Mouse (Mus musculus) megakaryocyte progenitor cell, adult 5-6 weeks (primary cell): Measurements from ENCODE around the gene Ankzf1. TPM values are rescaled to one million over a fixed set of nuclear protein-coding genes. Genes with fewer than 3 reads are reported as not detected.
A peak's percentile ranks its signal among the peaks of the same experiment; 100 is the strongest.

ENCODE experiments used
- ATAC-seq: replicated peaks from 2 replicates; pipeline ENCODE4 v1.8.0; 2016; ENCODE audit warnings: mild to moderate bottlenecking, moderate TSS enrichment, inconsistent platforms; ENCODE audit not compliant: poor library complexity
- total RNA-seq, 2 experiments: library from RNA; stranded (forward) in 1 of 2; stranded (reverse) in 1 of 2; fragments of 157-497, 149-512 nt in 1 of 2; fragments of 200-1000 nt in 1 of 2; gene quantifications; 2 replicates each; pipeline versions ENCODE4 v1.2.3 to v1.2.4; 2015 to 2017

Gene Ankzf1
- total RNA-seq (2015) (7.7 and 7.8 TPM in 2 replicates), total RNA-seq (2017) (21.7 and 27.0 TPM in 2 replicates)

GRCm38 (mm10) chr1:75191622-75192402 lies at the start of gene Ankzf1, which contains the start of gene Atg9a:
TSS of gene Ankzf1 (plus strand) at chr1:75192151.
TSS of gene Atg9a (minus strand) at chr1:75192196.
- peak; percentile 85 for ATAC-seq

DNA sequence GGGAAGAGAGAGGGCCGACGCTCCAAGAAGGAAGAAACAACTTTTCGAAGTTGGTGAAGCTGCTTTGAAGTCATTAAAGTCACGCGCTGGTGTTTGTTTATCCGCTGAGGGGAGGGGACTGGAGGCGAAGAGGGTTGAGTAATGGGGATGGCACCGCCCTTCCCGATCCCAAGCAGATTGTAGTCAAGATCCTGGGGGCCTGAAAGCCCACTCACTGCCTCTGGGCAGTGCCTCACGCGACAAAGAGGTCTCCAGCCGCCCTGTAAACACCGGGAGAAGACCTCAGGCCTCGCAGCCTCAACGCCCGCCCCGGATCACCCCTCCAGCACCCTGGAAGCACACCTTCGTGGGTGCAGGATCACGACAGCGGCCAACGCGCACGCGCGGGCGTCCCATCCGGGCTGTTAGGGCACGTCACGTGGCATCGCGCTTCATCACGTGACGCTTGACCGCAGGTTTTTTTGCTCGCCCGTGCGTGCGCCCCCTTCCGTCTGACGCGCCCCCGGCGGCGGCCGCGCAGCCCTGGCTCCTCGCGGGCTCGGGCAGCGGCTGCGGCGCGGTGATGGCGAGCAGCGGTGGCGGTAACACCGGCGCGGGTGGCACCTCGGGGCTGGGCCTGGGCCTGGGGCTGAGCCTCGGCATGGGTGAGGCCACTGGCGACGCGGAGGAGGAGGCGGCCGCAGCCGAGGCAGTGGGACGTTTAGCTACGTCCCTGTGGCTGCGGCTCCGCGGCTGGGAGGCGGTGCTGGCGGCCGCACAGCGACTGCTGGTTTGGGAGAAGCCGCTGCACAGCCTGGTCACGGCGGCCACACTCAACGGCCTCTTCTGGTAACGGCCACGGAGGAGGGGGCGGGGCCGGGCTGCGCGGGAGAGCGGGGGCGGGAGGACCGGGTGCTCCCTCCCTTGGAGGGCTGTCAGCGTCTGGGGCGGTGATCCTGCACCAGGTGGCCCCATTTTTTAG lies 49.4 kb upstream of the Ankzf1 start, which contains the start of the genes Cnppd1 and Retreg2:
Cnppd1 (minus strand) TSS at position 411 of the 961 bp plus-strand sequence.
Retreg2 (plus strand) TSS at position 478 of the 961 bp plus-strand sequence.
- peak; percentile 50 for ATAC-seq

GRCm38 (mm10) chr1:75145589-75145988 lies 46.4 kb upstream of the Ankzf1 start:
- ATAC-seq, result peak; percentile 23

GRCm38 (mm10) chr1:75147411-75148135 lies 44.4 kb upstream of the Ankzf1 start:
- ATAC-seq, result no peak

GRCm38 (mm10) chr1:75148727-75149126 lies 43.2 kb upstream of the Ankzf1 start:
- no peak for ATAC-seq

- ATAC-seq, result peak; percentile 60
These were observed 36.1 kb upstream of the Ankzf1 start for GRCm38 (mm10) chr1:75155837-75156236.

GRCm38 (mm10) chr1:75158990-75159389 lies 33.0 kb upstream of the Ankzf1 start:
- 0 out of 2 replicates have a peak, but pooled peaks have one; percentile 22 for ATAC-seq

DNA sequence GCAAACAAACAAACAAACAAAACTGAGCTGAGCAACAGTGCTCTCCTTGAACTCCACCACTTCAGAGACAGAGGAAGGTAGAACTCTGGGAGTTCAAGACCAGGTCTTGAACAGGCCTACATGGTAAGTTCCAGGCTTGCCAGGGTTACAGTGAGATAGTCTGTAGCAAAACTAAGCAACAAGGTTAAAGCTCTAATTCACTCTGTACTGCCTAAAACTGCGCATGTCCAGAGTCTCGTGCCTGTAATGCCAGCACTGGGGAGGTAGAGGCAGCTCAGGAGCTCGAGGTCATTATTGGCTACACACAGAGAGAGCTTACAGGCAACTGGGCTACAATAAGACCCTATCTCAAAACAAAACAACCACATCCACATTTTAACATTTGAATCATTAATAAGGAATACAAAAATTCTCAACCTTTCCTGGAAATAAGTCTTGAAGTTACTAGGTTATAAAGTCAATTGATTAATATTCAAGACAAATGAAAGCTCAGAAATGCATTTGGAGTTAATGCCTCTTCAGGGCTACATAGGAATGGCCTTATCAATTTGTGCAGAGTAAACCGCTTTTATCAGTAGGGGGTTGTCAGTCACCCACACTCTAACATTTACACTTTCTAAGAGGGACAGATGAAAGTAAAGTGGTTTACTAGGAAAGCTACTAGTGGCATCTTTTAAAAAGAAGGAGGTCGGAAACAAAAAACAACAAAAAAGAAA lies 32.3 kb upstream of the Ankzf1 start:
- peak; percentile 80 for ATAC-seq

DNA sequence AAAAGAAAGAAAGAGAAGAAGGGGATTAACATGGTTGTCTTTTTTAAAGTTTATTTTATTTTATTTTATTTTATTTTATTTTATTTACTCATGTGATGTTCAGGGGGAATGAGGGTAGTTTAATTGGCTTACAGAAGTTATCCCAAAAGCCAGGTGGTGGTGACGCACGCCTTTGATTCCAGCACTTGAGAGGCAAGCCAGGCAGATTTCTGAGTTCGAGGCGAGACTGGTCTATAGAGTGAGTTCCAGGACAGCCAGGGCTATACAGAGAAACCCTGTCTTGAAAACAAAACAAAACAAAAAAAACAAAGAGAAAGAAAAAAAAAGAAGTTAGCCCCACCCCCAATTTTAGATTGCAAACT lies 31.7 kb upstream of the Ankzf1 start:
- ATAC-seq, result no peak

DNA sequence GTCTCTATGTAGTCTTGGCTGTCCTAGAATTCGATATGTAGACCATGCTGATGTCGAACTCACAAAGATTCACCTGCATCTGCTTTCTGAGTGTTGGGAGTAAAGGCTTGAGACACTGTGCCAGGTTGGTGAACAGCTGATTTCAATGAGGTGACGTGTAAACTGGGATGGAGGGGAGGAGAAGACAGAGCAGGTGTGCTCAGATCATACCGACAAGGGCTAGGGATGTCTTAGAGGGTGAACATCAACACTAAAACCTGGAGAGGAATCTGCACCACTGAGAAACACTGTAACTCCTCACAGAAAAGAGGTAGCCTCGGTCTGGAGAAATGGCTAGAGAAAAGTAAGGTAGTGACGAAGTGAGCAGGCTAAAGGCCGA lies 23.9 kb upstream of the Ankzf1 start:
- no peak; the same call in 1 of the 2 replicates for ATAC-seq

GRCm38 (mm10) chr1:75168472-75169464 lies 23.2 kb upstream of the Ankzf1 start, which contains the start of gene Zfand2b:
TSS of gene Zfand2b (plus strand) at chr1:75168646.
- ATAC-seq, result peak; percentile 92

GRCm38 (mm10) chr1:75179334-75180104 lies 12.4 kb upstream of the Ankzf1 start:
- peak; percentile 71 for ATAC-seq

DNA sequence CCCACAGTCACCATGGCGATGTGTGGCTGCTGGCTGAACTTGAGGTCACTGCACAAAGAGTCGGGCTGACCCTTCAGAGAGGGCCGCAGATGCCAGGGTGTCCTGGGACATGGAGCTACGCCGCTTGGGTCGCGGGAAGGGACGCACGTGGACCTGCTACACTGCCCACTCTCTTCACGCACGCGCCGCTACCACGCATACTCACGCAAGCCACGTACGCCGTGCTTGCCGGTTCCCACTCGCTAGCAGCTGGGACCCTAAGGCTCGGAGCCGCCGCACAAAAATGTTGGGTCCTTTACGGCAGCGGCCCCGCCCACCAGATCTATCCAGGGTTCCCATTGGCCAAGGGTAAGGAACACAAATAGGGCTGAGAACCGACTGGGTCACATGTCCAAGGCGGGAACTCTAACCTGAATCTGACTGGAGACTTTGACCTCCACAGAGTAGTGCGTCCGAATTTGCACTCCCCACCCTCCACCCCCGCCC lies 11.8 kb upstream of the Ankzf1 start, which contains the start of gene Abcb6:
Abcb6 (minus strand) TSS at position 288 of the 486 bp plus-strand sequence.
- ATAC-seq, result peak; percentile 85

- ATAC-seq, result no peak
These were observed 11.2 kb upstream of the Ankzf1 start for GRCm38 (mm10) chr1:75180741-75181140.

- no peak for ATAC-seq
These were observed 10.5 kb upstream of the Ankzf1 start for GRCm38 (mm10) chr1:75181377-75181870.

DNA sequence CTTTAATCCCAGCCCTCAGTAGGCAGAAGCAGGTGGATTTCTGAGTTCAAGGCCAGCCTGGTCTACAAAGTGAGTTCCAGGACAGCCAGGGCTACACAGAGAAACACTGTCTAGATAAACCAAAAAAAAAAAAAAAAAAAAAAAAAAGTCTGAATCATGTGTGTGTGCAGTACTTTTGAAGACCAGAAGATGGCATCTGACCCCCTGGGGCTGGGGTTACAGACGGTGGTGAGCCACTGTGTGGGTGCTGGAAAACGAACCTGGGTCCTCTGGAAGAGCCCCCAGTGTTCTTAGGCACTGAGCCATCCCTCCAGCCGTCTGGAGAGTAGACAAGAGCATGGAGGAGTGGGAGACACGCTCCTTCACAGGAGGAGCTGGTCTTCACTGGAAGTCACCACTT lies 9.8 kb upstream of the Ankzf1 start:
- no peak for ATAC-seq

DNA sequence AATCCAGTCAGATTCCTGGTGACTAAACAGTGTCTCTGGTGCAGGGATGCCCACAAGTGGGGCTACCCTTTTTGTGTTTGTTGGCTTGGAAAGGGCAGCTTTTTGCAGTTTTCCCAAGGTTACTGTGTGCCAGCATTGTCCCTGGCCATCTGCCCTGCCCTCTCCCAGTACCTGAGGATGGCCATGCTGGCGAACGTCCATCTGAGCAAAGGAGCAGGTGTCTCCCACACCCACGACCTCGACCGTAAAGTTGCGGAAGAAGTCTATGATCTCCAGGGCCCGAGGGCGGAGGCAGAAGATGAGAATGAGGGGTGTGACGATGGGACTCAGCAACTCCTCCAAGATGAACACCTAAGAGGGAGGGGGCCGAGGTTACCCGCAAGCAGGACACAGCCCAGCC lies 6.5 kb upstream of the Ankzf1 start:
- no peak for ATAC-seq

DNA sequence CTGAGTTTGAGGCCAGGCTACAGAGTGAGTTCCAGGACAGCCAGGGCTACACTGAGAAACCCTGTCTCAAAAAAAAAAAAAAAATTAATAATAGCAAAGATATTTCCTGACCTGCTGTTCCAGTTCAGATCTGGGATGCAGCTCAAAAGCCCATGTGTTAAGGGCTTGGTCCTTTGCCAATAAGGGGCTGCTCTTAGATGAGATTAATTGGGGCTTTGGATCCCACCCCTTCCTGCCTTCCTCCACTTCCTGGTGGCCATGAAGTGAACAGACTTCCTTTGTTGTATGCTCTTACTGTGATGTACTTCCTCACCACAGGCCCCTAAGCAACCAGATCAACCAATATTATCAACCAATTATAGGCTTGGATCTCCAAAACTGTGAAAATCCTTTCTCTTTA lies 4.8 kb upstream of the Ankzf1 start:
- ATAC-seq, result no peak
